Mouse (Mus musculus) ovary, postnatal 14 days (tissue): ENCODE data around the gene Slc25a4.
"Not testable (repeated sequence)": the region's sequence is repeated elsewhere in the genome, so short reads cannot be mapped to it uniquely, and the experiment has no call there.

Experiments used
- DNase-seq: peaks from one replicate; pipeline ENCODE4 v3.0.0; 2022; ENCODE audit warnings: low spot score

Gene Slc25a4

DNA sequence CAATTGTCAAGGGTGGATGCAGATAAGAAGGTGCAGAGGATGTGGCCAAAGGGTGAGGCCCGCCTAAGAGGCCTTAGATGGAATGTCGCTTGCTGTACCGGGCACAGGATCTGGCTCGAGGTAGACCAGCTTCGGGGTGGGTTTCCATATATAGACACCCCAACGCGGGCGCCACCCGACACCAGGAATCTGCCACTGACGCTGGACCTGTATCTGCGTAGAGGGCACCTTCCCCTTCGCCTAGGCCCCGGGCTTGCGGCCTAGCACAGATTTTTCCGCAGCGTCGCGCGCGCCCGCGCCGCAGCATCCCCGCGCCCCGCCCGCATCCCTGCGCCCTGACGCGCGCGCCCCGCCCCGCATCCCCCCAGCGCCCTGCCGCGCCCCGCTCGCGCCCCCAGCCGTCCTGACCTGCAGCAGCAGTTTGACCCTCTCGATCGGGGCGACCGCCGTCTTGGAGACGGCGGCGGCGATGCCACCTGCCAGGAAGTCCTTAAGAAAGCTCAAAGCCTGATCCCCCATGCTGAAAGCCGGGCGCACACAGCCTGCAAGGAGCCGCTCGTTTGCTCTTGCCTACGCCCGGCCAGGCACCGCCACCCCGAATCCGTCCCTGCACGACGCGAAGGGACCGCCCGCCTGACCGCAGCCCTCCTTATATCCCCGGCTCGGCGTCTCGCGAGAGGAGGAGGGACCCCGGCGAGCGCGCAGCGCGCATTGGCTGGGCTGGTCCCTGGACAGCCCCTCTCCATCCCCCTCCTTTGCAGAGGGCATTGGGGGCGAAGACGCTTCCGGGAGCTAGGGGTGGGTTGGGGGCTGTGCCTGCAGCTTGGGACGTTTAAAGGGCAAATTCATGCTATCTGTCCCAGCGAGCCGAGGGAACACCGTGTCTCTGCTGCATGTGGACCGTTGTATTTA, at the start of gene Slc25a4:
Gene Slc25a4 (minus strand): TSS at position 881 of the 912 bp plus-strand sequence.
- peak; percentile 98 for DNase-seq

DNA sequence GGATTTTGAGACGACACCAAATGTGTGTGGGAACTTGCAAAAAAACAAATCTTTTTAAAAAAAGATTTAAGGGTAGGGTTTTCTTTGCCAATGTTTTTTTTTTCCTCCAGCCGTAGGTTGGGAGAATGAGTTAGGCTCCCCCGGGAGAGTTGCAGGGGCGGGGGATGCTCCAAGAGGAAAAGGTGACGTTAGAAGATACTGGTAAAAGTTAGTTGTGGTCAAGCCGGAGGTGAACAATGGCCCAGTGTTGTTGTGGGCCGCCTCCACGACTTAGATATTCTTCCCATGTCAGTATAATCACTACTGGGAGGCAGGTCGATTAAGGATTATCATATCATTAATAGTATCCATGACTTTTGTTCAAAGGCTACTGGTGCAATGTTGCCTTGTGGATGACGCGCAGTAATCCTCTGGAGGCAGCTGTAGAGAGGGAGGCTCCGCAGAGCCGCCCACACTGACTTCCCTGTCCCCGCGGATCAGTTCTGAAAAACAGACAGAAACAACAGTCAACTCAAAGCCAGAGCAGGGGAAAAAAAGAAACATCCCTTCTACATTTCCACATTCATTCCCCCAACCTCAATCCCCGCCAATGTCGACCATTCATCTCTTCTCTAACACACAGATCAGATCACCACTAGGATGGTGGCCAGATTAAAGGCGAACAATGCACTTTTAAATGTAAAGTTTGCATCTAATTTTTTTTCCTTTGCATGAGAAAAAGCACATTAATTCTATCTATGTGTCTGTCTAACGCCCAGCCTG, 47.0 kb upstream of the Slc25a4 start:
- DNase-seq = no peak

GRCm38 (mm10) chr8:46252456-46252855, 41.4 kb upstream of the Slc25a4 start:
- no peak for DNase-seq

- no peak for DNase-seq
Measured at GRCm38 (mm10) chr8:46251561-46251960, 40.5 kb upstream of the Slc25a4 start.

GRCm38 (mm10) chr8:46246346-46246745, 35.3 kb upstream of the Slc25a4 start:
- DNase-seq = no peak

DNA sequence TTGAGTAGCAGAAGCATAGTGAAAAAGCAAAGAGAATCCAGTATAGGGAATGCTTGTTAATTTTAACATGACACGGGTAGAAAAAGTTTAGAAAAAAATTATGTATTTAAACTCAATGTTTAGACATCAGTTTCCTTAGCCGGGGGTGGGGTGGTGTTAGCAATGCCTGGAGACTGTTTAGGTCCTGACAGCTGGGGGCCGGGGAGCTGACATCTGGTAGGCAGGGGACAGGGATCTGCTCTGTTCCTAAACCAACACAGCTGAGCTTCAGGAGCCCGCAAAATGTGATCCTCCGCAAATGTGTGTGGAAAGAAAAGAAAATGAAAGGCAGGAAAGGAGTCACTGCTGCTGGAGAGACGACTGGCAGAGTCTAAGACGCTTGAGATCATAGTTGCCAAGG, 31.9 kb upstream of the Slc25a4 start:
- no peak for DNase-seq

DNA sequence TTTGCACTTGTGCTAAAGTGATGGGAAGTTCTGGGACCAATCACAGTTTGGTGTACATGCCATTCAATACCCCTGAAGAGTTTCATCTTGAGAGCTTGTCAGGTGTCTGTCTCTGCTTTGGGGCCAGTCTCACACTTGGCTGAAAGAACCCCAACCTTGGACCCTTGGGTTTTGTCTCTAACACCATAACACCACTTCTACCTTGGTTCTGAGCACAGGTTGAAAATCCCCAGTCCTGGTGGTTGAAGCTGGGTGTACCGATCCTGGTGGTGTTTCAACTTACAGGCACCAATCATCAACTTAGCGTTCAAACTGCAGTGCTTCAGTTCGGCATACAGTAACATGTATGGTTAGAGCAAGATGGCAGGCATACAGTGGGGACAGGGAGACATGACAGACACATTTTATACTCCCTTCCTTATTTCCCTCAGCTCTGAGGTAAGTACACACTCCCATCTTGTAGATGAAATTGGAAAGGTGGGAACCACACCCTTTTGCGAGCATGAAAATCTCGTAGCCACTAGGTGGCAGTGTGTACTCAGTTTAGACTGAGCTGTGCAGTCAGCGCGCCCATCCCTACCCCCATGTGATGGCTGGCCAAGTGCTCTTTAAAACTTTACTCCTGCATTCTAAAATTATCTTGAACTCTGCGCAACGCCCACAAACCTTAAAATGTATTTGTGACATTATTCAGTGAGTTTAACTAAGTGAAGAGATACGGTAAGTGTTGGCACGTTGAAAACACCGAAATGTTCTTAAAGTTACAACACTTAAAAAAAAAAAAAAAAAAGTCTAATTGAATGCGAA, 30.7 kb upstream of the Slc25a4 start:
- DNase-seq = peak; percentile 70

- no peak for DNase-seq
Measured at GRCm38 (mm10) chr8:46236441-46237223, 25.5 kb upstream of the Slc25a4 start.

DNA sequence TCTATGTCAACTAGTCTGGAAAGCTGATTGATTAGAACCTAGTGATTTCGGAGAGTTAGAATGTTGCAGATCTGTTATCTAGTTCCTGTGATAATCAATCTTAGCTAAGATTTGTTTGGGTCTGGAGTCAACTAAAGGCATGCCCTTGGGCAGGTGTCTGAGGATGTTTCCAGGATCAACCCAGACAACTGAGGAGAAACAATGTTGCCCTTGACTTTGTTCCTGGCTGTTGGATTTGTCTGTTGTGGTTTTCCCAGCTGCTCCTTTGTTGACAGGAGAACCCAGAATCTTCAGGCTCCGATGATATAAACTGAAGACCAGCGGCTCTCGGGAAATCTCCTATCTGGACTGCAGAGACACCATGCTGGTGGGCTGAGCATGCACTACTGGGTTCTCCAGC, 23.7 kb upstream of the Slc25a4 start:
- no peak for DNase-seq

GRCm38 (mm10) chr8:46232798-46233197, 21.7 kb upstream of the Slc25a4 start:
- no peak for DNase-seq

DNA sequence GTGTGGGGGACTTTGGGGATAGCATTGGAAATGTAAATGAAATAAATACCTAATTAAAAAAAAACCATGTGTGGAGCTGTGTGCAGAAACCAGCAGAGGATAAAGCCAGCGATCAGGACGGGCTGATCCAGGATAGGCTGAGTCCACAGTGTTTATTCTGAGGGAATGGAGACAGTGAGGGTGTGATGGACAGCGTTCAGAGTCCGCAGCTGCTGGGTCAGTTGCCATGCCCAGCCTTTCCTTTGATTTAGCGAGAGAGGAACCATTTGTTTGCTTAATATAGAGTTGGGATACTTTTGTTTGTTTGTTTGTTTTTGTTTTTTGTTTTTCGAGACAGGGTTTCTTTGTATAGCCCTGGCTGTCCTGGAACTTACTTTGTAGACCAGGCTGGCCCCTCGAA, 20.9 kb upstream of the Slc25a4 start:
- DNase-seq = not testable (repeated sequence)

DNA sequence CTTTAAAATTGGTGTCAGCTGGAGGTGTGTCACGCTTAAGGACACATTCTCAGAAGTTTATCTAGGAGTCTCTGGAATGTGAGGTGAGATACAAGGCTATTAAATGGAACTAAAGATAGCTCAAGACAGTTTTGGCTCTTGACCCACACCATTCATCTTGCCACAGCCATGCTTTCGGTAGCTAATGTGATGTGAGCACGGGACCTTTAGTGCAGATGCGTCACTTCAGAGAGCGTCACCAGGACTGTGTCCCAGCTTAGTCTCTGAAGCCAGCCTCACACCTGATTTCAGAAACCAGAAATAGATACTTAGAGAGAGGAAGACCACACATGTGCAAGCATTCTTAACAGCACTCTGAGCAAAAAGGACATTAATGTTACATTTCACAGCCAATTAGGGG, 15.5 kb upstream of the Slc25a4 start:
- DNase-seq = no peak

DNA sequence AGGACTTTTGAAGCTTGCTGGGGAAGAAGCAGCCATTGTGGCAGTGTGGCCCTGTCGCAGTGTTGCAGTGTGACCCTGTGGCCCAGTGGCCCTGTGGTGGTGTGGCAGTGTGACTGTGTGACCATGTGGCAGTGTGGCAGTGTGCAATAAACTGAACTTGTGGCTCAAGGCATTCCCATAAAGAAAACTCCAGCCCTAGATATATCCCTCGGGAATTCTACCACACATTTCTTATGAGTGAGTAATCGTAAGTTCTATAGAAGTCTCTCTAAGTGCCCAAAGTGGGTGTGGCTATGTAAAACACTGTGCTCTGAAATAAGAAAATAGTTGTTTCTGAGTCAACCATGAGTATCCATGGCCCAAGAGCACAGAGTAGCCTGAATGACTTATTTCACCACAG, 14.4 kb upstream of the Slc25a4 start:
- no peak for DNase-seq

GRCm38 (mm10) chr8:46220566-46220965, 9.5 kb upstream of the Slc25a4 start:
- DNase-seq = no peak

DNA sequence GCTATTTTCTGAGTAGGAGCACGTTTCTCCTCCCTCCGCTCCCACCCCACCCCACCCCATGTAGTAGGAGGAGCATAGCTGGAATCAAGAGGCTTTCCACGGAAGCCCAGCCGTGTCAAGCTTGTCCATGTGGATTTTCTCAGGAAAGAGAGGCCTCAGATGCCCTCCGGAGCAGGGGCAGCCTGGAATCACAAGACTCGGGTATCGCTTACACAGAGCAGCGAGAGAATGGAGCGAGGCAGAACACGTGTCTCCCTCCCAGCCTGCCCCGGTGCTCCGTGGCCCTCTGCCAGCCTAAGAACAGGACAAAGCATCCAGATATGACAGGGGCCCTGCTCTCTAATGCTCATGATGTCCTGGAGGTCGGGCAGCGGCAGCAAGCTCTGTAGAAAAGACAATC, 5.8 kb upstream of the Slc25a4 start:
- DNase-seq = peak; percentile 21

GRCm38 (mm10) chr8:46213971-46214480, 2.9 kb upstream of the Slc25a4 start:
- DNase-seq = no peak

DNA sequence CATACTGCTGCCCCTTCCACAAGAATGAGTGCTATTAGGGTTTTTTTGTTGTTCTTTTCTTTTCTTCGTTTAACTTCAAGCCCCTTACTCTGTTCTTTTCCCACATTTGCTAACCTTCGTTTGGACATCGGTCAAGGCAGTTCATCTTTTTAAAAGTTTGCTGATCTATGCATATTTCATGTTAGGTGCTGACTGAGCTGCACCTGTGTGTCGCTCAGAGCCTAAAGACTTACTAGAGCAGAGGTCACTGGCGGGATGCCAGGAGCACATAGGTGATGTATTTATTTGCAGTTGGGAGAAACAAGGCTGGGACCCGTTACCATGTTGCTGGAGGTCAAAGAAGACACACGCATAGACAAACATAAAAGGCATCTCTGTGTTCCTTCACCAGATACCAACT, 1.1 kb upstream of the Slc25a4 start:
- no peak for DNase-seq

- peak; percentile 8 for DNase-seq
Measured at GRCm38 (mm10) chr8:46211611-46212071, 557 bp upstream of the Slc25a4 start.

GRCm38 (mm10) chr8:46209057-46209456, 2.0 kb downstream of the Slc25a4 start:
- no peak for DNase-seq

- DNase-seq = no peak
Measured at GRCm38 (mm10) chr8:46208354-46208753, 2.7 kb downstream of the Slc25a4 start.

GRCm38 (mm10) chr8:46206107-46206506, 5.0 kb downstream of the Slc25a4 start:
- DNase-seq = no peak
